Mouse (Mus musculus) frontal cortex, adult 2 months (tissue): ENCODE data around the gene Rassf2. TPM values are rescaled to one million over a fixed set of nuclear protein-coding genes. Genes with fewer than 3 reads are reported as not detected.

Source experiments
- DNase-seq, 2 experiments: peaks; one replicate each; pipeline ENCODE4 v3.0.0; 2022; ENCODE audit warnings: low spot score in 1 of 2; ENCODE audit errors: extremely low spot score in 1 of 2
- polyA plus RNA-seq: library from polyadenylated mRNA; depleted of rRNA; stranded (reverse); fragments of >200 nt; gene quantifications from 2 replicates; pipeline ENCODE4 v1.2.3, GENCODE M21; 2012

Rassf2 gene
- polyA plus RNA-seq, 1 experiment, result 31.4 TPM

DNA sequence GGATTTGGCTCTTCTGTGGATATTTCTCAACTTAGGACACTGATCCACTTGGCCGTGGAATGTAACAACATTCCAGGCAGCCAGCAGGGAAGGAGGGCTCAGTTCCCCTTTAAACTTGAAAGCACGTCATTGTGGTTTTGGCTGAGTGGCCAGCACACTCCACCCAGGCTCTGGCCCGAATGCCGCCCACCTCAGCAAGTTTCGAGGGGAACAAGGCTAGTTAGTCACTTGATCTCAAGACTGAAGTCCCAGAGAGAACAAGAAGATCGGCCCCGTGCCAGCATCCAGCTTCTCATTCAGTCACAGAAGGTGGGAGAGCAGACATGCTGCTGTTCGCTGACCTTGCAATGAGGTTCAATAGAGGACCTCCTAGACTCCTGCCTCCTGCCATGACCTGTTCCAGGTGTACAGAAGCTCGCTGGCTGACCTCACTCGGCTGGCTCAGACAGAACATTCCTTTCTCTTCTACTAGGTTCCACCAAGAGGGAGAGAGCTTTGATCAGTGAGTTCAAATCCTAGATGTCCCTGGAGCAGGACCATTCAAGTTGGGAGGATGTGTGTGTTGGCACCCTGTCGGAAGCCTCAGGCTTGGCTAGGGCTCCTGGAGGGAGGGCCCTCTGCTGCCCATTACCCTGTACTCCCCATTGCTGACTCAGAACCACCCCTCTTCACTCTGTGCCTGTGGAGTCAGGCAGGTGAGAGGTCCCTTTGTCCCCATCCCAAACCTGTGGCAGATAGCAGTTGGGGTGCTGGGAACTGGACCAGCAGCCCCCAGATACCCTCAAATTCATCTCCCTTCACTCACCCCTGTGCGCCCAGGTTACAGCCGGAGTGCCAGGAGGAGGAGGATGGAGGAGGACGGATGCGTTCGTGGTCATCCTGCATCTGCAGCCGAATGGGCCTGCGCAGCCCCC lies 23.2 kb downstream of the Rassf2 start:
- no peak for DNase-seq

DNA sequence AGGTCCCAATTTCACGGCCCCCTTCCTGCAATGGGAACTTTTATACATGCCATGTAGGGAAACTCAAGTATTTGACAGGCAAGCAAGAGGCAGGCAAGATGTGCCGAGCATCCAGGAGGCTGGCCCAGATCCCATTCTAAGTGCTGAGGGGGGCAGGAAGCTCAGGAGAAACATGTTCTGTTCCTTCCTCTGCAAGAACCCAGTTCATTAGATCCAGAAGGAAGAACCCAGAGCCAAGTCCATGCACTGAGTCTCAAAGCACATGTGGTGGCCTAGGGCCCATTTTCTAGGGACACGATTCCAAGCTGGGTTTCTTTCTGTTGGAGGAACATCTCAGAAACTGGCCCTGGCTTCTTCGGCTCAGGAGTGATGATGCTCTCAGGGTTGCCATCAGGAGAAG lies 24.6 kb downstream of the Rassf2 start:
- no peak for DNase-seq

DNA sequence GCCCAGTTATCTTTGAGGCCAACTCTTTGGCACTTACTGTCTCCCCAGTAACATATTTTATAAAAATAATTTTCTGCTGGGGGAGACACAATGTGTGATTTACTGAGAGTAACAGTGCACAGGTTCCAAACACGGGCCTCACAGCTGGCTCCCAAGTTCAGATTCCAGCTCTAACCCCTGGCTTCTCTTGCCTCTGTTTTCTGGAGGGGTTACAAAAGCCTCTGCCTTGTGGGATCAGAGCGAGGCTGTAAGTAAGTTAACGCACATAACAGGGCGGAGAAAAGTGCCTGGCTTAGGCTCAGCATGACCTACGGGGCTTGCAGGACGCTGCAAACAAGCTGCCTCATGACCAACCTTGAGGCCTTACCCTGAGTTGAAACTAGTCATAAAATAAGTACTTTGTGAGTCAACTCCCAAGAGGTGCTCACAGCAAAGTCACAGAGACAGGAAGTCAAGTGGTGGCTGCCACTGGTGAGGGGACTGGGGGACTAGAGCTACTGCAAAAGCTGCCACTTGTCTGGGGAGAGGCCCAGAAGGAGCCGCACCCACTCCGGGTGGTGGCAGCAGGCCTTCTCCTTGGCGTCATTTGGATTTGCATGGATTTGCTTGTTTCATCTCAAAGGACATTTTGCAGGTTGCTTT lies 25.4 kb downstream of the Rassf2 start:
- no peak for DNase-seq

DNA sequence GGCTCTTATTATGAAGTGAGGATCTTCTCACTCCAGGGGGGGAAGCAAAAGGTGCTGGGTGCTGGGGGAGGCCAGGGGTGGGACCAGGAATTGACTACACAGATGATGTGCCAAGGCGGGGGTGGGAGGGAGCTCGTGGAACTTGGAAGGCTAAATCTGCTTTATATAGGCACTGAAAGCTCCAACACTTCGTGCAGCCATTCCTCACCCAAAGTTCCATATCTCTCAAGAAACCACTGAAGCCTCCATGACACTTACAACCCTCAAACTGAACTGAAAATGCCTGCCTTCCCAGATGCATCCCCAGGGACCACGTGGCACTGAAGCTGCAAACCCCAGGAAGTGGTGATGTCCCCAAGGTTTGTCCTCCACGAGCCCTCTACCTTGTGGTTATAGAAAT lies 26.1 kb downstream of the Rassf2 start:
- no peak for DNase-seq

DNA sequence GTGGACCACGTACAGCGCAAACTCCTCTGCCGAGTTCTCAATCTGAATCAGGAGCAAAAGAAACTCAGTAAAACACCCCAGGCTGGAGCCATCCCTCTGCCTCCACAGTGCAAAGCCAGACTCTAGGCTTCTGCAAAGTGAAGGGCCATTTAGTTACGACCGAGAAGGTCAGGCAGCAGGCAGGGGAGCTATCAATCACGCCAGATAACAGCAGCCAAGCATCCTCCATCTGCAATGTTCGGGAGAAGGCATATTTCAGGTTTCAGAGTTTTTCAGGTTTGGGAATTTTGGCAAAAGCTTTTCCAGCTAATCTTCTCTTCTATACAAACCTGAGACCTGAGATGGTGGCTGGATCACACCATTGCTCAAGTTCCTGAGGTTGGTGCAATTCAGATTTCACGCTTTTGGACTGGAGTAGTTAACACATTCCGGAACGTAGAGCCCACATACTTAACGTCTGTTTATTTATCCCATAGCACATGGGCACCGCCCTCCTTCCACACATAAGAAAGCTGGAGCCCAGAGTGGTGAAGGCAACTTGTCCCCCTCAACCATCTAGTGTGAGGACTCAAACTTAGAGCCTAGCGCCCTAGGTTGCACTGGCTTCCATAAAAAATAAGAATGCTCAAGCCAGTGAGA lies 28.2 kb downstream of the Rassf2 start:
- DNase-seq, result no peak

DNA sequence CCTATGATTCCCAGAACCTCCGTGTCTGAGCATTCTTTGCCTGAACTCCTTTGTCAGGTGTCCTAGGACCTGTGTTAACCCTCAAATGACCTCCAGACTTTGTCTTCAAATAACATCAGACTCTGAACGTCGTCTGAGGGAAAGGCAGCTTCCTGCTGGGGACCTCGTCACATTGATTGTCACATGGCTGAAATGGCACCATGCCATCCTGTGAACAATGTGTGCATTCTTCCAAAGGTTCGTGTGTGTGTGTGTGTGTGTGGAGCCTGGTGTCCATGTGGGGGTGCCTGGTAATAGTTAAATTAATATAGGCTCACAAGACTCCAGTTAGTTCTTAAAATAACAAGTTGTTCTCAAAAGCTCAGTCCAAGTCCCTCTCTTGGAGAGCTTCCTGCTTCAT lies 32.7 kb downstream of the Rassf2 start:
- DNase-seq, result no peak

DNA sequence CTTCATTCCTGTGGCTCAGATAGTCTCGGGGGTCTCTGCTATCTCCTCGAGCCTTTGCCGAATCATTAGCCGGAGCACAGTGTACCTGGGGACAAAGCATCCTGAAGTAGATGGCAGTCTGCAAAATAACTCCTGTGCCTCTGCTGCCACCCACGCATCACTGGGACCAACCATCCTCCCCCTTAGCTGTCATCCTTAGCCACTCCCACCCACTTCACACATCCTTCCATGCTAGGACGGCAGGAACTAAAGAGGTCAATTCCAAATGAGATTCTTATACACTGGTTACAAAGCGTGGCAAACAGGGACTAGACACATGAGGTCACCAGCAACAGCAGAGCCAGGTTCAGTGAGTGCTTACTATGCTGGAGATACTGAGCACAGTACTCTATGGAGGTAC lies 33.7 kb downstream of the Rassf2 start:
- DNase-seq, result no peak

DNA sequence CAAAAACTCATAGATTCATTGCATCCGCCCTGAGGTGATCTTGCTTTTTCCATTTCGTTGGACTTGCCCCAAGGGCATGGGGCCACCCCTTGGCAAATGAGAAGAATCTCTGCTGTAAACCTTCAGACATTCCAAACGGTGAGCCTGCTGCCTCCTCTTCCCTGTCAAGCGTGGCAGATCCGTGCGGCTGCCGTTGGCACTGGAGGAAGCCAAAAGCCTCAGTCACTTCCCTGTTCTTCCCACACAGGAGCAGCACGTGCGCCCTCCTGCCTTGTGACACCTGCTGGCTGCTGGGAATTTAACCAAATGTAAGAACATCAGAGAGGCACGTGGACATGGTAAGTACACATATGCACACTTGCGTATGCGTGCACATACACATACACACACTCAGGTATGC lies 34.3 kb downstream of the Rassf2 start:
- DNase-seq, result peak; percentile 50 to 60

DNA sequence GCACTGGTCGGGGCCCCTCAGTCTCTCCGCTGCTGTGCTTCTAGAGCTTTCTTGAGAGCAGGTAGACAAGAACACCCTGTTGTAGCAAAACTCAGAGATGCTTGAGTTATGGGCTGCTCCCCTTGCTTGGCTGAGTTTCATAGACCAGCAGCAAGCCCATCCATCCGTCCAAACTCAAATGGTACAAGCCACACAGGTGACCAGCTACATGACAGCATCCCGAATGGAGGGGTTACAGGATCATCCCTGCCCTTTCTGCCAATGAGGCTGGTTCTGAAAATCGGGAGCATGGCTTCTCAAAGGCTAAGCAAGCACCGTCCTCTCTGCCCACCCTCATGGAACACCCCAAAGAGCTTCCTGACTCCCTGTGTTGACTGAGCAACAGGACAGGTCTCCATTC lies 35.1 kb downstream of the Rassf2 start:
- no peak for DNase-seq

DNA sequence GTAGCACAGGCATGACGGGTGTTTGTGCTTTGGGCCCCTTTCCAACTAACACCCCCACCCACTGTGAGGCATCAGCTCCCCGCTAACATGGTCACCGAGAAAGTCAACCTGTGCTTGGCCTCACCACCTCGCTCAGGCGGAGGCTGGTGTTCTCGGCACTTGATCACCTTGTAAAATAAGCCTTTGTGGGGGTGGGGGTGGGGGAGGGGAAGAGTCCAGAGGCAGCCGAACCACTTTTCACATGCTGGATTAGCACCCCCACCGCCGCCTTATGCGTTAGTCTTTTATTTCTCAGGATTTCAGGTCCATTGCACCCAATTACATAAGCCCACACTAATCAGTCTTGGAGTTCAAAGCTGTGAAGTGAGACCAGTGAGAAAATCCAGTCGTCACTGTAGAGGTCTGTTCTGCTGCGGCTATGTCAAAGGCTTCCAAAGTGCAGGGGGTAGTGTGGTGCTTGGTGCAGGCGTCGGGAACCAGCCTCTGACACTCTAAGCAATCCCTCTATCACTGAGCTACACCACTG lies 36.4 kb downstream of the Rassf2 start:
- DNase-seq, result no peak

DNA sequence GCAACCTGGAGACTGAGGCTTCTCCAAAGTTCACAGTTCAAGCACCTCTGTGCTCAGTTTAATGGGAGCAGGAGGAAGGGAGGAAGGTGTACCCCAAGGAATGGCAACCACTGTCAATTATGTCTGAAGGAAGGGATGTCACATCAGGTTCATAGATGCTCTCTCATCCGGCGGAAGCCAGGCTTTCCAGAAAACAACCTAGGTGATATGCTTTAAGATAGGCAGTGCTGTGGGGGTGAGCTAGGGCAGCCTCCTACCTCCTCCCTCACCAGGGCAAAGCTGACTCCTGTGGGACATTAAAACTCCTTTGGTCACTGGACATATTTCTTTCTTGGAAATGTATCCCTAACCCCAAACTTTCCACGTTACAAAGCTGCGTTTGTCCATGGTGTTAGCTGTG lies 36.9 kb downstream of the Rassf2 start:
- no peak for DNase-seq

DNA sequence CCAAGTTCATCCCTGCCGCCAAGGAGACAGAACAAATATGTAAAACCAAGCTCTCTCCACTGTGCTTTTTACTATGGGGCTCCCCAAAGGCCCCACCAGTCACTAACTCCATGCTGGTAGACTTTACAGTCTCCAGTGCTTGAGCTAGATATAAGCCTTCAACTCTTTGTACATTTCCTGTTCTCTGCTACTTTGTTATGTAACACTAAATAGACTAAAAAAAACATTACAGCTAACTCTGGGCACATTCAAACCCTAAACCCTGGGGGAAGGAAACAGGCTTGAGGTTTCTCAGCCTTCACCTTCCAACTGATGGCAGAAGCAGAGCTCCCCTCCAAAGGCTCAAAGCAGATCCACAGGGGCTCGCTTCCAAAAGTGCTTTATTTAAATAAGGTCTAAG lies 37.6 kb downstream of the Rassf2 start:
- no peak for DNase-seq

DNA sequence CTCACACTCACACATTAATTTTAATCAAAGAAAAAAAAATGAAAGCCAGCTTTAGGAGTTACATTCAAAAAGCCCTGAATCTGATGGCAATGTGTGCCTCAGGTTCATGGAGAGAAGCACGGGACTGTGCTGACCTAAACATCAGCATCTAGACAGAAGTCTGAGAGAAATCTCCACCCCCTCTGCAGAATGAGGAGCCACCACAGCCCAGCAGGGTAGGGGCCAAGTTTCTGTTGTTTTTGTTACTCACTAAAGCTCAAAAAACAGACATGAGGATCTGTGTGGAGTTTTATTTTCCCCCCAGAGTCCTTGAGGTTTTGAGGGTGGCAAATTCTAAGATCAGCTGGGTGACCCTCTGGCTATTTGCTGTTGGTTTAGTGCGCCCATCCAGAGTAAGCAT lies 41.5 kb downstream of the Rassf2 start:
- DNase-seq, result no peak

DNA sequence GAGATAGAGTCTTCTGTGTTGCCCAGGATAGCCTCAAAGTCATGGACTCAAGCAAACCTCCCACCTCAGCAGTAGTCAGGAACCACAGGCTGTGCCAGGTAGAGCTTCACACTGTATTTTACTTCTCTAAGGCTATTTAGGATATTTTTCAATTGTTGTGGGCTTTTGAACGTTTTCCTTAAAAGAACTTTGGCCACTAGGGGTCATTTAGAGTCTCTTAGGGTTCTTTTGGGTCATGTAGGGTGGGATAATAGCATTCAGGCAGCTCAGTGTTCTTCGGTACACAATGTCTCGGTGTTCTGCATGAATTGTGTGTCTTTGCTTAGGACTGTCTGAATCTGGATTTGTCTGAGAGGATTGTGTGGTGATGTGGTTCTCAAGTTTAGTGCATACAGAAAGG lies 42.1 kb downstream of the Rassf2 start:
- DNase-seq, result no peak

DNA sequence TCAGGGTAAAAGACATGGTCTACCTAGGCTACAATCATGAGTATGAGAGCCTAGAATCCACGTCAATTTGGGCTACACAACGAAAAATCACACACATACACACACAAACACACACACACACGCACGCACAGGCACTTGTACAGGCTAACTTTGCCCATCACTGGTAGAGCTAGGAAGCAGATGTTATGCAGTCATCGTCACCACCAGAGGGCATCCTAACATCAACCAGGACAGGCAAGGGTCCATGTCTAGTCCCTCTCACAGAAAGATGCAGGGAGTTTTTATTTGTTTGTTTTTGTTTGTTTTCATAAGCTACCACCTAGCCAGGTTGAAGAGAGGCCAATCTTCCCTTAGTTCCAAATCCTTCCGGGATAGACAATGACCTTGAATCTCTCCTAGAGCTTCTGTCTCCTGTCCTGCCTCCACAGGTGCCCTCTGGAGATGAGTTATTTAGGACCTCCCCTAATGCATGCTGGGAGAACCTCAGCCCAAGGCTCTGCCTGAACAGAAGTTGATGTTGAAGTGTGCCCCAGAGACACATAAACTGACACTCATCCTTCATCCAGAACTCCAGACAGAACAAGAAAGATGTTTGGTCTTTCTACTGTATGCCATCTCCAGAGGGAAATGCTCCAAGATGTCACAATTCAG lies 47.4 kb downstream of the Rassf2 start:
- DNase-seq, result peak in 1 of 2 experiments; percentile 80

DNA sequence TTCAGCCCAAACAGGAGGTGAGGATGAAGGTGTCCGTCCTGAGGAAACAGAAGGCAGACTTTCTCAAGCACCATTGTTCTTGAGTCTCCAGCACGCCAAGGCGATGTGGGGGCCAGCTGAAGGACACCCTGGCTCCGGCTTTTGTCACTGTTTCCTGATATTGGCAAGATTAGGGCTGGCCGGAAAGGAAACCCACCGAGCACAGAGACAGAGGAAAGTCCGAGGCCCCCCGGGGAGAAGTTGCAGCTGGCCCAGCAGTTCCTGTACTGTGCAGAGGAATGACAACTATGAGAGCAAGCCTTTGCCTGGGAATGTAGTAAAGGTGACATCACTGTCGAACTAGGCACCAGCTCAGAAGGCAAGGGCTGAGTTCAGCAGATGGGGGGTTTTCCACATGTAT lies 49.2 kb downstream of the Rassf2 start:
- no peak for DNase-seq

DNA sequence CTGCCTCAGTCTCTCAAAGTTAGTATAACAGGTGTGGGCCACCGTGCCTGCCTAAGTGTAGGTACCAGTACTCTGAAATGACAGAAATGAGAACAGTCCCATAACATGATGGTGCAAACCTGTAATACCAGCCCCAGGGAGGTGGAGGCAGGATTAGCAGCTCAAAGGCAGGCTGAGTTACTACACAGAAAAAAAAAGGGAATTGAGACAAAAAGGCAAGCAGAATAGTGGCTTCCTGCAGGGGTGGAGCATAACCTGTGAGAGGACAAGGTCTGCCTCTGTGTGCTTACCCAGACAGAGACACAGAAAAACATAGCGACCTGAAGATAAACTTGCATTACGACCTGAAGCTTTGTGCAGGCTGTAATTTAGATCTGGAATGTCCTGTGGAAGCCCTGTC lies 53.4 kb downstream of the Rassf2 start:
- no peak for DNase-seq

DNA sequence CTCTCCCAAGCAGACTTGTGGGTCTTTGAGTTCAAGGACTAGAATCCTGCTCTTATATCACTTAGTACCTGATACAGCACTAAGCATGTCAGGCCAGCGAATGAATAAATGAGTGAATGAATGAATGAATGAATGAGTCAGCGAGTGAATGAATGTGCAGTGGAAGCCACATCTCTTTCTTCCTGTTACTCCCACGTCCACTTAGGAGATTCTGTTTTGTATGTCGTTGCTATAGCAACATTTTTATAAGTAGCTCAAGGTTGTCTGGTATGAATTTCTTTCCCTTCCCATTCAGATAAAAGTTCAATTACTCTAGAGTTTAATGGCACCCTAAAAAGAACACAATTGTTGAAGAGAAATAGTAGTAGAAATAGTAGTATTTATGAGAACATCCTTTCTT lies 59.0 kb downstream of the Rassf2 start:
- no peak for DNase-seq

DNA sequence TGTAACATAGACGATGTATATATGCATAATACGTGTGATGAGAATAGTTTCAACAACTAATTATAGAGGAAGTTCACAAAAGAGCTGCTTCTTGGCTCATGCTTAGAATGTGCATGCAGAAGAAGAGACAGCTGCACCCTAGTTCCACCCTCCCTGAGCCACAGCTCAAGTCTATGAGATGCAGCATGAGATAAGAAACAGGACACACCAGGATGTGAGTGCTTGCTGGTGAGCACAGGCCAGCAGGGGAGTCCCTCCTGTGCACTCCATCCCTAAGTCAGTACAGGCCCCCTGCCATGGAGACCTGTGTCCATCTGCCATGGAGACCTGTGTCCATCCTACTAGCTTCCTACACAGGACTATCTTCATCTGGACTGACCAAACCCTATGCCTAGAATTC lies 59.5 kb downstream of the Rassf2 start:
- DNase-seq, result no peak

DNA sequence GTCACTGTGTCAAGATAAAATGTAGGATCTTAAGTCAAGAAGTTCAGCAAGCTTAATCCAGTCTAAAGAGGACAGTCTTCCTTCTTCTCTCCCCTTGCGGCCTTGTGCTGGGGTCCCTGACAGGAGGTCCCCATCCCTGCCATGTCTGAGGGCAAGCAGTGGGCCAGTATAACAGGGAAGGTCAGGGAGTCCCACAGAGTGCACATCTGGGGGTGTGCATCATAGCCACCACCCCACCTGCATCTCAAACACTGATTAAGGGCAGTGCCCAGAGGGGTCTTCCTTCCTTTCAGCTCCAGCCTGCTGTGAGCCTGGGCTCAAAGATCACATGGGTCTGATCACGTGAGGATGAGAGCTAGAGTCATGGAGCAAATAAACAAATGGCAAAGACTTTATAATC lies 68.4 kb downstream of the Rassf2 start:
- DNase-seq, result no peak

DNA sequence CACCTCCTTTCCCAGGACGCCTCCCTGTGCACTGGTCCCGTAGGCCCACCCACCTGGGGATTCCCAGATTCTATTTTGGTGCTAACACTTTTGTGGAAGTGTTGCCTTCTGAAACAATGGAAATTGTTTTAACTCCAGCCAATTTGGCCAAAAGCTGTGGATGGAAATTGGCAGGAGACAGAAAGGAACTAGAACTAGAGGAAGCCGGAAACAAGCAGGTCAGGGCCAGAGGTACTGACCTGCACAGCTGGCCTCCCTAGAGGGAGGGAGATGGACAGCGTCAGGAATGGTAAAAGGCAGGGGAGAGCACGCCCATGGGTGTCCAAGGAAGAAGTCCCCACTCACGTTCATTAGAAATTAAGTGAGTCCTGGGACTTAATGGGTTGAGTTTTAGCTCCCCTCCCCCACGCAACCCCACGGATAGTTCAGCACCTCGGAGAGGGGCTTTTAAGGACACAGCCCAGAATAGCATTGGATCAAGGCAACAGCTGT lies 72.3 kb downstream of the Rassf2 start:
- no peak for DNase-seq
